Mouse (Mus musculus): ENCODE data around the gene Mrps21.
"Not testable (repeated sequence)": the region's sequence is repeated elsewhere in the genome, so short reads cannot be mapped to it uniquely, and the experiment has no call there.

The Mrps21 gene

GRCm38 (mm10) chr3:95871392-95871867, at the start of gene Mrps21:
Mrps21 (minus strand) TSS chr3:95871519.
- in situ Hi-C loops (cut with MboI; ENCODE audit: low sequenced_read_pairs) = no loop called here

GRCm38 (mm10) chr3:95920532-95920931, 49.2 kb upstream of the Mrps21 start:
- in situ Hi-C loops (cut with MboI; ENCODE audit: low sequenced_read_pairs) = not testable (repeated sequence)

- in situ Hi-C loops (cut with MboI; ENCODE audit: low sequenced_read_pairs) = no loop called here
Observed at GRCm38 (mm10) chr3:95916760-95917159, 45.4 kb upstream of the Mrps21 start.

- in situ Hi-C loops (cut with MboI; ENCODE audit: low sequenced_read_pairs) = no loop called here
Observed at GRCm38 (mm10) chr3:95914706-95915105, 43.4 kb upstream of the Mrps21 start.

- in situ Hi-C loops (cut with MboI; ENCODE audit: low sequenced_read_pairs) = no loop called here
Observed at GRCm38 (mm10) chr3:95907613-95908012, 36.3 kb upstream of the Mrps21 start.

GRCm38 (mm10) chr3:95906860-95907259, 35.5 kb upstream of the Mrps21 start:
- in situ Hi-C loops (cut with MboI; ENCODE audit: low sequenced_read_pairs) = no loop called here

GRCm38 (mm10) chr3:95905940-95906492, 34.7 kb upstream of the Mrps21 start:
- in situ Hi-C loops (cut with MboI; ENCODE audit: low sequenced_read_pairs) = no loop called here

GRCm38 (mm10) chr3:95905146-95905939, 34.0 kb upstream of the Mrps21 start:
- in situ Hi-C loops (cut with MboI; ENCODE audit: low sequenced_read_pairs) = no loop called here

- in situ Hi-C loops (cut with MboI; ENCODE audit: low sequenced_read_pairs) = no loop called here
Observed at GRCm38 (mm10) chr3:95904568-95904967, 33.2 kb upstream of the Mrps21 start, which contains the start of gene Car14. Car14 (minus strand) TSS chr3:95904691.

- in situ Hi-C loops (cut with MboI; ENCODE audit: low sequenced_read_pairs) = no loop called here
Observed at GRCm38 (mm10) chr3:95903753-95904502, 32.6 kb upstream of the Mrps21 start.

GRCm38 (mm10) chr3:95902643-95903042, 31.3 kb upstream of the Mrps21 start:
- in situ Hi-C loops (cut with MboI; ENCODE audit: low sequenced_read_pairs) = no loop called here

GRCm38 (mm10) chr3:95902373-95902625, 31.0 kb upstream of the Mrps21 start:
- in situ Hi-C loops (cut with MboI; ENCODE audit: low sequenced_read_pairs) = no loop called here

- in situ Hi-C loops (cut with MboI; ENCODE audit: low sequenced_read_pairs) = no loop called here
Observed at GRCm38 (mm10) chr3:95901616-95902372, 30.5 kb upstream of the Mrps21 start.

GRCm38 (mm10) chr3:95899800-95900524, 28.6 kb upstream of the Mrps21 start:
- in situ Hi-C loops (cut with MboI; ENCODE audit: low sequenced_read_pairs) = no loop called here

- in situ Hi-C loops (cut with MboI; ENCODE audit: low sequenced_read_pairs) = not testable (repeated sequence)
Observed at GRCm38 (mm10) chr3:95895501-95895900, 24.2 kb upstream of the Mrps21 start.

GRCm38 (mm10) chr3:95894317-95895160, 23.2 kb upstream of the Mrps21 start:
- in situ Hi-C loops (cut with MboI; ENCODE audit: low sequenced_read_pairs) = no loop called here

GRCm38 (mm10) chr3:95893606-95894316, 22.4 kb upstream of the Mrps21 start, which contains the start of gene Aph1a:
Aph1a (plus strand) TSS chr3:95893969.
- in situ Hi-C loops (cut with MboI; ENCODE audit: low sequenced_read_pairs) = not testable (repeated sequence)

- in situ Hi-C loops (cut with MboI; ENCODE audit: low sequenced_read_pairs) = no loop called here
Observed at GRCm38 (mm10) chr3:95893126-95893525, 21.8 kb upstream of the Mrps21 start.

Measured in CH12F3 (cell line).